Mouse (Mus musculus) yolk sac, embryonic 10.5 days (tissue): ENCODE measurements around the gene Arv1.
A peak's percentile ranks its signal among the peaks of the same experiment; 100 is the strongest.

Experiments
- DNase-seq: peaks from one replicate; pipeline ENCODE4 v3.0.0-alpha.2; 2017; ENCODE audit warnings: low spot score

The Arv1 gene

GRCm38 (mm10) chr8:124724301-124724700 is 2.4 kb downstream of the Arv1 start:
- peak; percentile 45 for DNase-seq

GRCm38 (mm10) chr8:124732828-124733227 is 10.9 kb downstream of the Arv1 start:
- DNase-seq = no peak

GRCm38 (mm10) chr8:124735371-124735911 is 13.5 kb downstream of the Arv1 start:
- DNase-seq = no peak

GRCm38 (mm10) chr8:124739268-124739667 is 17.3 kb downstream of the Arv1 start:
- peak; percentile 40 for DNase-seq

- DNase-seq = peak; percentile 56
Observed at GRCm38 (mm10) chr8:124746661-124747060, 24.7 kb downstream of the Arv1 start.

- DNase-seq = peak; percentile 30
Observed at GRCm38 (mm10) chr8:124751191-124751590, 29.3 kb downstream of the Arv1 start.

GRCm38 (mm10) chr8:124751709-124752173 is 29.8 kb downstream of the Arv1 start, which contains the start of gene Fam89a:
Fam89a (minus strand) TSS chr8:124751832.
- peak; percentile 87 for DNase-seq

- DNase-seq = no peak
Observed at GRCm38 (mm10) chr8:124752325-124752862, 30.5 kb downstream of the Arv1 start.

- DNase-seq = peak; percentile 86
Observed at GRCm38 (mm10) chr8:124754101-124754791, 32.3 kb downstream of the Arv1 start.

GRCm38 (mm10) chr8:124754792-124755190 is 32.9 kb downstream of the Arv1 start:
- DNase-seq = no peak

- DNase-seq = no peak
Observed at GRCm38 (mm10) chr8:124755481-124755880, 33.5 kb downstream of the Arv1 start.

GRCm38 (mm10) chr8:124756153-124756552 is 34.2 kb downstream of the Arv1 start:
- no peak for DNase-seq

- no peak for DNase-seq
Observed at GRCm38 (mm10) chr8:124756601-124757000, 34.7 kb downstream of the Arv1 start.

- DNase-seq = peak; percentile 24
Observed at GRCm38 (mm10) chr8:124758544-124758943, 36.6 kb downstream of the Arv1 start.

GRCm38 (mm10) chr8:124763061-124763460 is 41.1 kb downstream of the Arv1 start:
- DNase-seq = no peak

GRCm38 (mm10) chr8:124772389-124772788 is 50.5 kb downstream of the Arv1 start:
- DNase-seq = no peak

- DNase-seq = peak; percentile 53
Observed at GRCm38 (mm10) chr8:124775695-124776094, 53.8 kb downstream of the Arv1 start.

GRCm38 (mm10) chr8:124780236-124780635 is 58.3 kb downstream of the Arv1 start:
- DNase-seq = peak; percentile 17

GRCm38 (mm10) chr8:124782431-124782830 is 60.5 kb downstream of the Arv1 start:
- DNase-seq = no peak

- DNase-seq = no peak
Observed at GRCm38 (mm10) chr8:124783228-124783627, 61.3 kb downstream of the Arv1 start.
